Mouse (Mus musculus) embryonic fibroblast, embryonic 13.5 days (primary cell): ENCODE results near the gene Guk1. TPM values are rescaled to one million over a fixed set of nuclear protein-coding genes. Genes with fewer than 3 reads are reported as not detected.

Source experiments
- H3K27ac ChIP-seq: 2 replicates; pipeline ENCODE4 v1.5.1; 2012; ENCODE audit warnings: low read length, control low read depth, inconsistent platforms; ENCODE audit not compliant: insufficient read depth
- H3K4me1 ChIP-seq: 2 replicates; pipeline ENCODE4 v1.6.1; 2011; ENCODE audit warnings: low read length; ENCODE audit not compliant: control insufficient read depth, insufficient read depth
- H3K4me3 ChIP-seq: 2 replicates; pipeline ENCODE4 v1.5.1; 2011; ENCODE audit warnings: mild to moderate bottlenecking, control low read depth, low read length; ENCODE audit not compliant: insufficient read depth
- CTCF ChIP-seq: IDR thresholded peaks from 2 replicates; pipeline ENCODE4 v1.5.1; 2011; ENCODE audit warnings: mild to moderate bottlenecking, control low read depth, low read length, moderate library complexity, borderline replicate concordance; ENCODE audit not compliant: insufficient read depth
- POLR2A ChIP-seq: IDR thresholded peaks from 2 replicates; pipeline ENCODE4 v1.6.1; 2011; ENCODE audit warnings: low read depth, mild to moderate bottlenecking, control low read depth, low read length, moderate library complexity
- polyA plus RNA-seq: library from polyadenylated mRNA; stranded (reverse); fragments of >200 nt; gene quantifications from 2 replicates; pipeline ENCODE4 v1.2.4, GENCODE M21; 2011; ENCODE audit warnings: low read depth; ENCODE audit not compliant: missing spikeins, insufficient read length

Gene Guk1
- polyA plus RNA-seq, 1 experiment, result 46.4 TPM

GRCm38 (mm10) chr11:59134373-59134997 is 57.5 kb downstream of the Guk1 start:
- Histone ChIP-seq H3K27ac (no peak overlapping the region), H3K4me1 (no peaks in the 10 kb centered on the region), H3K4me3 (no peak overlapping the region)
- no peak for TF ChIP-seq POLR2A
- TF ChIP-seq CTCF, result no peak

Other genes with a start within 250 kb of the Guk1 start
- gene Hist3h2ba, start 243.3 kb downstream of the Guk1 start, polyA plus RNA-seq, result not detected in 2 replicates
- 9.7 and 12.5 TPM in 2 replicates for gene Hist3h2a, start 237.5 kb downstream of the Guk1 start, polyA plus RNA-seq
- gene Trim17, start 237.5 kb downstream of the Guk1 start, polyA plus RNA-seq, result not detected in 2 replicates
- gene Trim11, start 214.1 kb downstream of the Guk1 start, polyA plus RNA-seq, result 17.5 and 20.1 TPM in 2 replicates
- gene Obscn, start 55.8 kb downstream of the Guk1 start, polyA plus RNA-seq, result not detected in 2 replicates
- 2.1 and 2.4 TPM in 2 replicates for gene Iba57, start 28.5 kb downstream of the Guk1 start, polyA plus RNA-seq
- gene Gjc2, start 9.0 kb downstream of the Guk1 start, polyA plus RNA-seq, result 0.25 and 0.30 TPM in 2 replicates
- gene Mrpl55, start 10.3 kb upstream of the Guk1 start, polyA plus RNA-seq, result 28.3 and 32.5 TPM in 2 replicates
- gene 2310033P09Rik, start 16.1 kb upstream of the Guk1 start, polyA plus RNA-seq, result 7.2 and 7.7 TPM in 2 replicates
- 412 and 414 TPM in 2 replicates for gene Arf1, start 36.1 kb upstream of the Guk1 start, polyA plus RNA-seq
- gene Wnt3a, start 98.5 kb upstream of the Guk1 start, polyA plus RNA-seq, result not detected in 2 replicates
- 7.5 and 7.6 TPM in 2 replicates for gene Wnt9a, start 114.7 kb upstream of the Guk1 start, polyA plus RNA-seq
- not detected in 2 replicates for gene Prss38, start 183.4 kb upstream of the Guk1 start, polyA plus RNA-seq